Mouse (Mus musculus) megakaryocyte, embryonic 14.5 days (primary cell): ENCODE measurements around the gene Ino80b.

Experiments used
- FLI1 ChIP-seq: IDR thresholded peaks from 2 replicates; pipeline ENCODE4 v1.6.1; 2012; ENCODE audit warnings: low read length, inconsistent platforms, mixed read lengths
- GATA1 ChIP-seq: IDR thresholded peaks from 3 replicates; pipeline ENCODE4 v1.6.1; 2012; ENCODE audit warnings: mixed read lengths, low read length, inconsistent platforms, borderline replicate concordance

DNA sequence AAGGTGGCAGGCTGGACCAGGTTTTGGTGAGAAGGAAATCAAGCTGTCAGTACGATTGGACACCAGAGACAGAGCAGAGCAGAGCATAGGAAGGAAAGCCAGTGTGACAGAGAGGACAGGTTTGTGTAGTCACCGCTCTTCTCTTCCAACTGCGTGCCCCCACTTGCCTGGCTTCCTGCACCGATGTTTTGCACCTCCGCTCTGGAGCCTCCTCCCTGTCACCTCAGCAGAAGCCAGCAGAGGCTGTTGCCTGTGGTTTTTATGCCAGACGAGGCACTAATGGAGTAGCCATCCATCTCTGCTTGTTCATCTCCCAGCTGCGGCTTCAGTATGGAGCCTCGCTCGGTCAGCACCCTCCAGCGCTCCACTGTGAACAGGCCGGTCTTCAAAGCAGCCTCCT is 17.7 kb upstream of the Ino80b start:
- TF ChIP-seq GATA1 (no peak), FLI1 (no peak)
